Mouse (Mus musculus): Measurements from ENCODE around the gene Rgs6.

GRCm38 (mm10) chr12:83039859-83040258, 451.8 kb downstream of the Rgs6 start:
- TF ChIP-seq CTCF (IDR thresholded peaks at IDR 0.05; ENCODE audit: low read depth, low read length) (no peak), POLR2A (IDR thresholded peaks at IDR 0.05; ENCODE audit: borderline replicate concordance, low read depth, low read length) (no peak)

Data from bone marrow macrophage, adult 2 months (primary cell).